Mouse (Mus musculus): ENCODE data around the gene Plekha6.

DNA sequence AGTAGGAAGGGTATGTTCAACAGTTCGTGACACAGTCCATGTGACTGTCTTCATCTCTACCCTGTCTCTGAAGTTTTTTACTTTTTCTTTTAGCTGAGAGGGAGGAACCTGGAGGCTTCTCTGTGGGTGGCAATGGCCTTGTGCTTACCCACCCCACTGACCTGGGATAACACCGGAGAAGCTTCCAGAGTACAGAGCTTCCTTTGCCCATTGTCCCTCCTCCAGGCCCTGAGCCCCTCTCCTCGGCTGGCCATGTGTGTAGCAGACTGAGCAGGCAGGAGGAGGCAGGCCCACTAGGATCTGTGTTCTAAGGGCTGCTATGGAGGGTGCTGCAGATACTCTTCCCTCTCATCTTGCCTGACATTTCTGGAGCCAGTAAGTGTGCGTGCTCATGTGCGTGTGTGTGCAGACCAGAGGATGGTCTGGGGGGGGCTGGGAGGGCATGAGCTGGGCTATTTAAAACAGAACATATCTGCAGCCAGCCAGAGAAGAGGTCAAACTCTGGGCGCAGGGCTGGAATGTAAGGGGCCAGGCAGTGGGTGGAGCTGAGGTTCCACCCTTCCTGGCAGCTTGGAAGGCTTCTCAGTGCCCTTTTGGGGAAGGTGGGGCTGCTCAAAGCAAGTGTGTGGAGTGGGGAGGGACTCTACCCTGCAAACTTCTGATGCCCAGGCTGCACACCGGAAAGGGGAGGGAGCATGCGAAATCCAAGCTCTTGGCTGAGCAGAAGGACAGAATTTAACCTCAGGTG, 72.9 kb downstream of the Plekha6 start:
- no peak for TF ChIP-seq POLR2A (IDR thresholded peaks at IDR 0.05; ENCODE audit: borderline replicate concordance, control insufficient read depth, low read depth, low read length)
- no peak for TF ChIP-seq CTCF (IDR thresholded peaks at IDR 0.05; ENCODE audit: control insufficient read depth, insufficient read depth, low read length)
